Mouse (Mus musculus) G1E (cell line): ENCODE results near the gene Upk1b.

Experiments
- CTCF ChIP-seq: IDR thresholded peaks from 2 replicates; pipeline ENCODE4 v1.5.1; 2012; ENCODE audit warnings: low read depth, low read length, inconsistent platforms, mixed read lengths
- GATA1 ChIP-seq: IDR thresholded peaks from 2 replicates; pipeline ENCODE4 v1.6.1; 2012; ENCODE audit warnings: borderline replicate concordance, low read length, inconsistent platforms, mixed read lengths
- POLR2AphosphoS5 ChIP-seq: IDR thresholded peaks from 2 replicates; pipeline ENCODE4 v1.6.1; 2012; ENCODE audit warnings: low read depth, low read length, inconsistent platforms; ENCODE audit not compliant: insufficient replicate concordance
- TAL1 ChIP-seq: conservative IDR thresholded peaks from 2 replicates; pipeline ENCODE4 v1.6.1; 2012; ENCODE audit warnings: low read depth, low read length, inconsistent platforms, mixed read lengths

GRCm38 (mm10) chr16:38742113-38742658 lies 57.9 kb downstream of the Upk1b start, which contains the start of gene B4galt4:
- no peak for TF ChIP-seq CTCF
- no peak for TF ChIP-seq GATA1
- TF ChIP-seq TAL1 = no peak
- no peak for TF ChIP-seq POLR2AphosphoS5
